Mouse (Mus musculus) liver, adult 10 weeks (tissue): Measurements from ENCODE around the gene Fgd2. TPM values are rescaled to one million over a fixed set of nuclear protein-coding genes. Genes with fewer than 3 reads are reported as not detected.

Experiments used
- polyA plus RNA-seq: library from polyadenylated mRNA; stranded (reverse); fragments of 350-450 nt; fragmentation: Illumina TruSeq; extraction: RNeasy Lipid Tissue Mini Kit (QIAGEN cat#74804); gene quantifications from one replicate; pipeline ENCODE4 v1.2.3, GENCODE M21; 2014; ENCODE audit warnings: low read depth, low replicate concordance

Gene Fgd2
- polyA plus RNA-seq, result 0.66 TPM

DNA sequence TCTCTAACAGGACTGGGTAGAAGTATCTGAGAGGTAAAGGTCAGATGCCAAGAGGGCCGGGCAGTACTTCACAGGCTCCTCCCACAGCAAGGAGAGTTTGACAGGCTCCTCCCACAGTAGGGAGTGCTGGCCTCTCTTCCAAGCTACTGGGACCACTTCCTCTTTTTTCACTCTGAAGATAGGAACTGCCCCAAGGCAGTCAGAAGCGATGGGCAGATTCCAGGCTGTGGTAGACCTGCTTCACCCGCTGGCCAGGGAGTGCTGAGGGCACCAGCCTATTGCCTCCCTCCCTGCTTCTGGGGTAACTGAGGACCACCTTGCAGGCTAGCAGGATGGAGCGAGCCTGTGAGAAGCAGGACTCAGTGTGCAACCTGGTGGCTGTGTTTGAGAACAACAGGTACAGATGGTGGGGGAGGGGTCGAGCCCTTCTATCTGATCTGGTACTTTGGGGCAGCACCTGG, at the start of gene Fgd2:
TSS of gene Fgd2 (plus strand) at position 154 of the 461 bp plus-strand sequence.

GRCm38 (mm10) chr17:29317380-29317779, 43.3 kb upstream of the Fgd2 start, which contains the start of gene Pi16:
Pi16 (plus strand) TSS chr17:29317680.

DNA sequence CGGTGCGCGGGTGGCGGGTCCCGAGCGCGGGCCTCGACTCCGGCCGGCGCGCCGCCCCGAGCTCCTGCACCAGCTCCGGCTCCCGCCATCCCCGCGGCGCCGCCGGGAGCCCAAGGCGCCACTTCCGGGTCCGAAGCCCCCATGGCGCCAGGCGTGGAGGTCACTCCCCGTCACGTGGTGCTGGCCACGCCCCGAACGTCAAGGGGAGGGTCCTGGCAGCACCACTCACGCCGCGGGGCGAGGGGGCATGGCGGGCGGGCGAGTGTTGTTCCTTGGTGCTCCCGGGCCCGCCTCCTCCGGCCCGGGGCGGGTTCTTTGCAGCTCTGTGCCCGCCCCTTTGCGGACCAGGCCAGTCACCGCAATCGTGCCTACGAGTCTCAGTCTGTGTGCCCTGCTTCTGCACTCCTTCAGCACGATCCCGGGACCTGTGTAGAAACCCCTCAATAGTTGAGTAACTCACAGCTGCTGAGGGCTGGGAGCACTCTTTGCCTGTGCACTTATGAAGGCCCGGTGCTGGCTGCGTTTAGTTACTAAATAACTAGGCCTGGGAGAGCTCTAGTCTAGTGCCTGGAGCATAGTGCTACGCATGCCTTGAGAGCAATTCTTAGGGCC, 13.0 kb upstream of the Fgd2 start, which contains the start of gene Mtch1:
TSS of gene Mtch1 (minus strand) at position 290 of the 612 bp plus-strand sequence.

Other genes with a start within 250 kb of the Fgd2 start
- gene Rab44, start 246.8 kb upstream of the Fgd2 start, polyA plus RNA-seq, result not detected
- not detected for gene Cpne5, start 122.7 kb upstream of the Fgd2 start, polyA plus RNA-seq
- gene Ppil1, start 96.7 kb upstream of the Fgd2 start, polyA plus RNA-seq, result 8.3 TPM
- 103 TPM for gene BC004004, start 92.1 kb upstream of the Fgd2 start, polyA plus RNA-seq
- gene Pi16, start 43.2 kb upstream of the Fgd2 start, polyA plus RNA-seq, result not detected
- 9.1 TPM for gene Mtch1, start 13.0 kb upstream of the Fgd2 start, polyA plus RNA-seq
- gene Pim1, start 129.8 kb downstream of the Fgd2 start, polyA plus RNA-seq, result 19.7 TPM
- gene Gm17657, start 188.7 kb downstream of the Fgd2 start, polyA plus RNA-seq, result not detected
- 0.85 TPM for gene Tbc1d22b, start 188.9 kb downstream of the Fgd2 start, polyA plus RNA-seq
- not detected for gene Tmem217, start 191.5 kb downstream of the Fgd2 start, polyA plus RNA-seq